Mouse (Mus musculus) spleen, embryonic (tissue): Measurements from ENCODE around the gene Anp32e.
"Not testable (repeated sequence)": the region's sequence is repeated elsewhere in the genome, so short reads cannot be mapped to it uniquely, and the experiment has no call there.

ENCODE experiments used
- CTCF ChIA-PET: fragments of 350-600 bp; sonication (Branson Sonifier 250); formaldehyde crosslinking; loops from one replicate; lab custom pipeline; 2022; lab: Charles Lee

Anp32e gene

GRCm38 (mm10) chr3:95965518-95966451 is 36.7 kb downstream of the Anp32e start:
- CTCF ChIA-PET: interaction anchor here (0.5 to 1.4 kb wide), 13 partner anchors 10 to 653 kb away, joined by 3 to 17 read pairs (median 4); no protein-coding TSS in a partner anchor

DNA sequence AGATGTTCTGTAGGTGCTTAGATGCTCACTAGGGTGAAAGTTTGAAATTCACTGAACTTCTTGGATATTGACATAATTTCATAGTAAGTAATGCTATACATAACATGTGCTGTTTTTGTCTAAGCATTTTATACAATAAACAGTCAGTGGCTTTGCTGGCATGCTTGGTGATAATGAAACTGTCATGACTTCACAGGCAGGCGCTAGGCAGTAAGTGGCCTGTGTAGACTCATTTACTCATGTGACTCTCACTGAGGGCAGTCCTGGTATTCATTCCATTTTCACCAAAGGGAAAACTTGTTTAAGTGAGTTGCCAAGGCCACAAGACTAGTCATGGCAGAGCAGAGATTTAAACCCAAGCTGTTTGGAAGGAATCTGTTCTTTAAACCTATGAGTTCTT is 40.2 kb downstream of the Anp32e start:
- CTCF ChIA-PET: interaction anchor here (0.7 to 0.8 kb wide), 3 partner anchors 16 to 35 kb away, joined by 3 to 5 read pairs (median 3); no protein-coding TSS in a partner anchor

DNA sequence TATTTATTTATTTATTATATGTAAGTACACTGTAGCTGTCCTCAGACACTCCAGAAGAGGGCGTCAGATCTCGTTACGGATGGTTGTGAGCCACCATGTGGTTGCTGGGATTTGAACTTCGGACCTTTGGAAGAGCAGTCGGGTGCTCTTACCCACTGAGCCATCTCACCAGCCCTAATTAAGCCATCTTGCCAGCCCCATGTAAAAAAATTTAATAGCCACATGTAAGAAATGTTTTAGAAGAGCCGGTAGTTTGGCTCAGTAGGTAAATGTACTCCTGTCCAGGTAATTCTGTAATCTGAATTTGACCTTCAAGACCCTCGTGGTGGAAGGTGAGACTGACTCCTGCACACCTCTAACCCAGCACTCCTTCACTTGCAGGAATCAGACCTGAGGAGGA is 41.6 kb downstream of the Anp32e start:
- CTCF ChIA-PET: not testable (repeated sequence)

DNA sequence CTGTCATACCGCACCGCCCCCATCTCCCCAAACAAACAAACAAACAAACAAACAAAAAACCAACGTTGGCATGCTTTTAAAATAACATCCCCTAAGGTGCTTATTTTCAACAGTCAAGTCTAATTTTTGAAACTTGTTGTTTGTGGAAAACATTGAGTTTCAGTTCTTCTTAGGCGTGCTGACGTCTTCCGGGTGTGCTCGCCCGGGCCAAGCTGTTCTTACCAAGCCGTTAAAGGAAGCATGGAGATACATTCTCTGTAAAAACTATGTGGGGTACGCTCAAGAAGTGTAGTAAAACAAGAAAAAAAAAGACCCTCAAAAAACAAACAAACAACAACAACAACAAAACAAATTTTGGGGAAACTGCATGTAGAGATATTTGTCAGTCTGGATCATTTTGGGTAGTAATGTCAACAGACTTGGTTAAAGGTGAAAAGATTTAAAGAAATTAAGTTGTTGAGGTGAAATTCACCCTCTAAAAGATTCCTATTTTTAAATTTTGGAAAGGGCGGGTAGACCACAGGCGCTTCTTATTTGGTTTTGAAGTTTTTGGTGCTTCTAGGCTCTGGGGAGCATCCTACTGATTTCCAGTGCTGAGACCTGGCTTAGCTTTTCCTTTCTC is 43.3 kb downstream of the Anp32e start:
- CTCF ChIA-PET: interaction anchor here (0.8 to 1.9 kb wide), 2 partner anchors 15 to 295 kb away, joined by 3 to 7 read pairs; no protein-coding TSS in a partner anchor

- CTCF ChIA-PET: interaction anchor here (0.6 to 1.9 kb wide), 4 partner anchors 14 to 299 kb away, joined by 3 to 7 read pairs (median 6); no protein-coding TSS in a partner anchor
Measured at GRCm38 (mm10) chr3:95972873-95973634, 44.0 kb downstream of the Anp32e start.

GRCm38 (mm10) chr3:95977079-95977478 is 48.0 kb downstream of the Anp32e start:
- CTCF ChIA-PET: interaction anchor here (0.6 to 0.7 kb wide), 3 partner anchors 17 to 714 kb away, joined by 3 to 12 read pairs (median 5); no protein-coding TSS in a partner anchor

GRCm38 (mm10) chr3:95977587-95977986 is 48.5 kb downstream of the Anp32e start:
- CTCF ChIA-PET: interaction anchor here (0.7 to 1.4 kb wide), 3 partner anchors 11 to 43 kb away, joined by 3 to 11 read pairs (median 3); no protein-coding TSS in a partner anchor

- CTCF ChIA-PET: interaction anchor here (0.7 to 1.4 kb wide), 2 partner anchors 12 to 43 kb away, joined by 3 to 11 read pairs; no protein-coding TSS in a partner anchor
Measured at GRCm38 (mm10) chr3:95978265-95978664, 49.2 kb downstream of the Anp32e start.

DNA sequence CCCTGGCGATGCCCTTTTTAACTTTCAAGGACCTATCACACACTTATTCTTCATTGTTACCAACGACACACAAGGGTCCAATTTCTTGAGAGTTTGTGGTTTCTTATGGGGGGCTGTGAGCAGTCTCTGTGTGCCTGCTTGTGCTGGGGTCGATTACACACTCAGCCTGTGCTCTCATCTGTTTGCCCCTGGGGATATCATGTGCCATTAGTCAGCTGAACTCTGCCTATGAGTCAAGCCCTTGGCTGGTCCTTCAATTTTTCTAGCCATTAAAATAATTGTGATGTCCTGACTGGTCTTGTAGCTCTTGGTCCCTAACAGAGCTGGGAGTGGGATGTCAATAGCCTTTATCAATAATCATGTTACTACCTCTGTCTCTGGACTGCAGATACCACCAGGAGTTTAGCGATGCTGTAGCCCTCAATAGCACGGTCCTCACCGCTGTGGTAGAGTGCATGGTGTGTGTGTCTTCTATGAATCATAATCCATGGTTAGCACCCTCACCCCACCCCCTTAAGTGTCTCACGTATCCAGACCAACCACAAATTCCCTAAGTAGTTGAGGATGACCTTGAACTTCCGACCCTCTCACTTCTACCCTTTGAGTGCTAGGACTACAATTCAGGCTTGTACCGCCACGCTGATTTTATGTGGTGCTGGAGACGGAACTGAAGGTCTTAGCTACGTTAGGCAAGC is 51.4 kb downstream of the Anp32e start:
- CTCF ChIA-PET: interaction anchor here (0.6 kb wide), 1 partner anchor 26 kb away, joined by 4 read pairs; no protein-coding TSS in a partner anchor

GRCm38 (mm10) chr3:95982129-95982528 is 53.1 kb downstream of the Anp32e start:
- CTCF ChIA-PET: no interaction called here

DNA sequence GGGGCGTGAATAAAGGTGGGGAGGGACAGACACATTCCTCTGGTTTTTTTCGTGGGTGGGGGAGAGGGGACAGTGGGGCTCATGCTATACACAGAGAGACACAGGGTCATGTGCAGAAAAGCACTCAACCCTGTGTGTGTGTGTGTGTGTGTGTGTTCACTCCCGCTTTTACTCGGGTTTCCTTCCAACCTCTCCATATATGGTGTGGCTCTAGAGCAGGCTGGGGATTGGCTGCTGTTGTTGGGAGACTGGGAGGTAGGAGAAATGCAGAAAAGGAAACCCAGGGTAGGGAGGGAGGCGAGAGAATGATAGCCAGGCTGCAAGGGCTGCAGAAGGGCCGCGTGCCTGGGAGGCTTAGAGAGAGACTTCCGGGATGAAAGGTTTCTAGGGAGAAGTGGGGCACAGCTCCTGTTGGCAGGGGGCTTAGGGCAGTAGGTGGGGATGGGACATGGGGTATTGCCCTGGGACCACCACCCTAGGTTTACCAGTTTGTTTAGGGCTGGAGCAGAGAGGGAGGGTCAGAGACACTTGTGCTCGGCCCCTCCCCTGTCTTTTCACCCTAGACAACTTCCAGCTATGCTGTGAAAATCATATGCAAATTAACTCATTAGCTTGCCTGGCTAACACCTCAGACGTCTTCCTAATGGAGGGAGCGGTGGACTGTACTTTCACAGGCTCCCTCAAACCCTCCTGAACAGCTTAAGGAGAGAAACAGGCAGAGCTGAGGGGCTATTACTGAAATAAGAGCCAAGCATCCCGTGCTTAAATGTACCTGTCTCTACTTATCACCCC is 56.4 kb downstream of the Anp32e start:
- CTCF ChIA-PET: no interaction called here

DNA sequence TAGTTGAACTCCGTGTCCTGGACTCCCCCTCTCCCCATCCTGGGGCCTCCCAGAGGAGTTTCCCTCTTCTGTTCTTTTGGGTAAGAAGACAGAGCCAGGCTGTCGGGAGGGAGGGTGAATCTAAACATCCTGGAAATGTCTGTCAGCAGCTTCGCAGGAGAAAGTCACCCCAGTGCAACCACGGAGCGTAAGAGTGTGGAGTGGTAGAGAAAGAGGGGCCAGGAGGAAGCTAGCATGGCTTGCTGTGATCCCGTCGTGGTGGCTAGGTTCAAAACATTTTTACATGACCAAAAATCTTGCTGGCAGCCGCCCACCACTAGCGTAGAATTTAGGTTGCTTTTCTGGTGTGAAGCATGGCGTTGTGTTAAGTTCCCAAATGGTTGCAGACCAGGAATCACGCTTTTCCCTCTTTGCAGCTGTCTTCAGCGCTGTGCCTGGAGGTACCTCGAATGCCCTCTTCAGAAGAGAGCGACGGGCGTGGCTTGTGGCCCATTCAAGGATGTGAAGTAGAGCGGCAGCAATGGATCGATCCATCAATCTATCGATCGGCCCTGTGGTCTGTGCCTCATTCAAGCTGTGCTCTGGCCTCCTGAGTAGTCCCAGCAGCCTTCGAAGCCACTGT is 57.1 kb downstream of the Anp32e start:
- CTCF ChIA-PET: interaction anchor here (0.5 to 2.1 kb wide), 2 partner anchors 13 to 46 kb away, joined by 3 to 7 read pairs; no protein-coding TSS in a partner anchor

GRCm38 (mm10) chr3:95986984-95987383 is 57.9 kb downstream of the Anp32e start:
- CTCF ChIA-PET: interaction anchor here (0.9 to 2.1 kb wide), 2 partner anchors 14 to 34 kb away, joined by 3 to 7 read pairs; no protein-coding TSS in a partner anchor

- CTCF ChIA-PET: interaction anchor here (0.7 to 2.1 kb wide), 4 partner anchors 15 to 98 kb away, joined by 3 to 7 read pairs (median 4); no protein-coding TSS in a partner anchor
Measured at GRCm38 (mm10) chr3:95987386-95988110, 58.5 kb downstream of the Anp32e start.

GRCm38 (mm10) chr3:95988138-95988537 is 59.1 kb downstream of the Anp32e start:
- CTCF ChIA-PET: interaction anchor here (0.7 to 2.1 kb wide), 3 partner anchors 16 to 99 kb away, joined by 3 to 7 read pairs (median 4); no protein-coding TSS in a partner anchor

DNA sequence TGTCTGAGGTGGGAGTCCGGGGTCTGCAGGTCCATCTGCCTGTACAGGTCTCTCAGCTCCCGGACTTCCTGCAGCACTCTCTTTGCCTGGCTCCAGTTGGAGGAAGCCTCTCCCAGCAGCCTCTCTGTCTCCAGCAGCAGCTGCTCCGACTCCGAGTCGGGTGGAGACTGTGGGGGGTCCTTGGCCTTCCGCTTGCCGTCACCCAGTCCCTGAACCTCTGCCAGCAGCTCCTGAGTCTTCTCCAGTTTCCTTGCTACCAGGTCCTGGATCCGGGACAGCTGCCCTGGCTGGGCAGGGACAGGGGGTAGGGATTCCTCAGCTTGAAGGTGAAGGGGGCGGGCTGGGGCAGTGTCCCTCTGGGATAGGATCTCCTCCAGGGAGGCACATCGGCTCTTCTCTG is 59.9 kb downstream of the Anp32e start:
- CTCF ChIA-PET: interaction anchor here (0.5 kb wide), 1 partner anchor 21 kb away, joined by 3 read pairs; no protein-coding TSS in a partner anchor

DNA sequence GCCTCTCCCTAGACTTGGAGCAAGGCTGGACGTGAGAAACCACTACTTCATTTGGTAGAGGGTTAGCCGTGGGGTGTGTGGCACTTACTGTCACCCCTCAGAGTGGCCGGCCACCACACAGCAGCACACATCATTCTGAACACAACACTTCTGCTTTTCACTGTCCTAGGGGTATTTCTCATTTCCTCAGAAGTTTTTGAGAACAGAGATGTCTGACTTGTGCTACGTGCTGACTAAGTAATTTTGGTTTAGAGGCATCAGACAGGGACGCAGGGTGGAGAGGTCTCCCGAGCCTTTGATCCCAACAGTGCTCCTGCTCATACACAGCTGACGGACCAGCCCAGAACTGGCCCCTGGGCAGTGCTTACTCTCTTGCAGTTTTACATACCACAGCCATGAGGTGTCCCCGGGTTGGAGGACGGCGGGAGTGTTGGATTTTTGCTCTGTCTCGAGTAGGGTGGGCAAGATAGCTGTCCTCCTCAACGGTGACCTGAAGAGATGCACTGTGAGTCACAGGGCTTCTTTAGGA is 61.4 kb downstream of the Anp32e start:
- CTCF ChIA-PET: no interaction called here
